Mouse (Mus musculus) erythroblast, embryonic 14.5 days (primary cell): ENCODE results near the gene Gm128.

ENCODE experiments used
- GATA1 ChIP-seq: IDR thresholded peaks from 2 replicates; pipeline ENCODE4 v1.6.1; 2012; ENCODE audit warnings: low read length, inconsistent platforms, mixed read lengths
- TAL1 ChIP-seq: IDR thresholded peaks from 3 replicates; pipeline ENCODE4 v1.6.1; 2012; ENCODE audit warnings: low read length, inconsistent platforms, mixed read lengths

DNA sequence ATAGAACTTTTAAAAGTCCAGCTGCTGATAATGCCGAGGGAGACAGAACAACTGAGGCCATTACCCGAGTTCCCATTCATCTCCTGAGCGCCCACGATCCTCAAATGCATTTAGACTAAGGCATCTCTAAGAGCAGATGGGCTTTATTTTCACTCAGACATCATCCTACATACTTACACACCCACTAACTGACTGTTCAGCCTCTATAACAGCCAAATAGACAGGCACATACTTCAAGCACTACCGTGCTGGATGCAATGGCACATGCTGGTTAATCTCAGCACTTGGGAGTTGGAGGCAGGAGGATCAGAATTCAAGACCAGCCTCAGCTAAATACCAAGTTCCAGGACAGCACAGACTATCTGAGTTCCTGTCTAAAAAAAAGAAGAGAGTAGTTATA lies 28.4 kb upstream of the Gm128 start:
- TF ChIP-seq GATA1, result no peak
- TF ChIP-seq TAL1, result no peak
